Mouse (Mus musculus): Measurements from ENCODE around the gene Ube2v1. TPM values are rescaled to one million over a fixed set of nuclear protein-coding genes. Genes with fewer than 3 reads are reported as not detected.

The Ube2v1 gene
- total RNA-seq, 2 experiments from 2014 or later = 217 TPM

DNA sequence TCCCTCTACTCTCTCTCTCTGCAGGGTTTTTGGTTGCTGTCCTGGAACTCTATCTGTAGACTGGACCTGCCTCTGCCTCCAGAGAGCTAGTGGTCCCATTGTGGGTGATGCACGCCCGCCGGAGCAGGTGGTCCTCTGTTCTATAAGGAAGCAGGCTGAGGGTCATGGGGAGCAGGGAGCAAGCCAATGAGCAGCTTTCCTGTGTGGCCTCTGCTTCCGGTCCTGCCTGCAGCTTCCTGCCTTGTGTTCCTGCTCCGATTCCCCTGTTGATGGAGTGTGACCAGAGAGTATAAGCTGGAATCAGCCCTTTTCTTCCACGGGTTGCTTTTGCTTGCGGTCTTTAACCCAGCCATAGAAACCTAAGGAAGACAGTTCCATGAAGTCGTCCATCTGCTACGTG lies 63.8 kb downstream of the Ube2v1 start:
- intact Hi-C loops (cut with DNase I) = no loop called here
- DNase-seq = no peak

DNA sequence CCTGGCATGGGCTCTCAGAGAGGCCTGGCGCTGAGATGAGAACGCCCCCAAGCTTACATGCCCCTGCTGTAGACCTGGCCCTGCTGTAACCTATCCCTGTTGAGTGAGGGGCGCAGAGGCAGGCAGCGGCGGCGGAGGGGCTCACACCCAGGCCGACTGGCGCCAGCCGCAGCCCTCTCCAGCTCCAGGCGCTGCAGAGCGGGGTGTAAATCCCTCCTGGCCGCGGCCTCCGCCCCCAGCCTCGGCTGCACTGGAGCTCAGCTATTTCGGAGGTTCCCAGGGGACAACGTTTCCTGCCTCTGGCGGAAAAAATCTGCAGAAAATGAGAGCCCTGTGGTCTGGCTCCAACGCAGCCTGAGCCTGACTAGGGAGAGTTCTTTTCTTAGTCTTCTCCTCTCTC lies 66.2 kb downstream of the Ube2v1 start:
- no peak for DNase-seq
- intact Hi-C loops (cut with DNase I) = no loop called here

DNA sequence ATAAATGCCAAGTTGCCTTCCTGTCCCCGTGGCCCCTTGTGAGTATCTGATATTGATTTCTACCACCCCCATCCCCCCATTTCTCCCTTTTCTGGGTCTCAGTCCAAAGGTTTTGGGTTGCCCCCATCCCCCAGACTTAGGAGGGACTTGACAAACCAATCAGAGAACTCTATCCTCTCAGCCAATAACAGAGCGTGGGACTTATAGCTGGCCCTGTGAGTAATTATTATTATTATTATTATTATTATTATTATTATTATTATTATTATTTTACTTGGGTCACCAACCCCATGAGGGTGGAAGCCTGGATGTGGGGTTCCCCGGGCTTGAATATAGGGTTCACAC lies 66.6 kb downstream of the Ube2v1 start:
- no peak for DNase-seq
- intact Hi-C loops (cut with DNase I) = no loop called here

DNA sequence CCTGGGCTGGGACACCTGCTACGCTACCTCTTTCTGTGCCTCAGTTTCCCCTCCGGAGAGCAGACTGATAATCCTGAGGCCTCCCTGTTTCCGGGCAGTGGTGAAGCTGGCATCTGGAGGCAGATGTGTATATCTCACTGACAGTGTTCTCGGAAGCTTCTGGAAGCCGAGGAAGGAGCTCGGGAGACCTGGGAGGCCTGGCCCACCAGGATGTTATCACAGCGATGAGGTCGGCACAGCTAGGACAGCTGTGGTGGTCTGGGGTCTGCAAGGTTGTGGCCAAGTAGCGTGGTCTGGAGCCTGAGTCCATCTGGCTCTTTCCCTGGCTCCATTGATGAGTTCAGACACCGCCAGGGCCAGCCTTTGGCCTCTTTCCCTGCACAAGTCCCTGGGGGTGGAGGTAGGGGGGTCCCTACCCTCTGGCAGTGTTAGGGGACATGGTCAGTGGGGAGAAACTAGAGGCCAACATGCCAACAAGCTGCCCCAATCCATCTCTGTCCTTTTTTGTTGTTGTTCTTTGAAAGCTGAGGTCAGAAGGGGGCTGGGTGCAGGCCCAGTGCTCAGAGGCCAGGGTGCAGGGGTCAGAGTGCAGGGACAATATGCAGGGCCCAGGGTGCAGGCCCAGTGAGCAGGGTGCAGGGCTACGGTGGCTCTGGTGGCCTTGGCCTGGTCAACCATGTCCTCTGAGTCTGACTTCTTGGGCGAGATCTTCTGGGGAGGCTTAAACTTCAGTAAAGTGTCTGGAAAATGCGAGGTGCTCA lies 67.2 kb downstream of the Ube2v1 start:
- no peak for DNase-seq
- intact Hi-C loops (cut with DNase I) = no loop called here

DNA sequence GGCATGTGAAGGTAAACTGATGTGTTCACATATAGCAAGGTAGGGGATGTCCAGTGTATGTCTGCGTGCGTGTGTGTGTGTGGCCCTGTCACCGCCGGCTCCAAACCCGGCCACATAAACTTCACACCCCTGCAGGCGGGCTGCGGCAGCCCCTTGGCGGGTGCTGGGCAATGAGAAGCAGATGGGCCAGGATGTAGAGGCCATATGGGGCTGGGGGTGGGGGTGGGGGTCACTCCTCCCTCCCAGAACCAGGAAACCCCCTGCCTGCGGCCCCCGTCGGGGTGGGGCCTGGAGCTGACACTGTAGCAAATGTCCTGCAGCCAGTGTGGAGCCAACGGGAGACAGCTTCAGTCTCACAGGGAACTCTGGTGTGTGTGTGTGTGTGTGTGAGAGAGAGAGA lies 68.2 kb downstream of the Ube2v1 start:
- intact Hi-C loops (cut with DNase I) = no loop called here
- peak; percentile 54 for DNase-seq

DNA sequence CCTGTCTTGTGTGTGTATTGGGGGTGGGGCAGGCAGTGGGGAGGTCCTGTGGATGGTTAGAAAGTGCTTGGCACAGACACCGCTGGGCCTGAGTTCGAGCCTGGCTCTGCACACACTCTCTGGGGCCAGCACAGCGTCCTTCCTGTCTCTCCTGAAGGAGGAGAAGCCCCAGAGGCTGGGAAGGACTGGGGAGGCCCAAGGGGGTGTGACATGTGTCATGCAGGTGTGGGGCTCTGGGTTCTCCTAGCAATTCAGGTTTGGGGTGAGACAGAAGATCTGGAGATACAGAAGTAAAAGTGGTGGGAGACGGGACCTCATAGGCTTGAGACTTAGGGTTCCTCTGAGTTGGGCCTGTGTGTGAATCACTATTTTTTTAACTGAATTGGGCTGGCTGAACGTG lies 68.9 kb downstream of the Ube2v1 start:
- DNase-seq = no peak
- intact Hi-C loops (cut with DNase I) = no loop called here

DNA sequence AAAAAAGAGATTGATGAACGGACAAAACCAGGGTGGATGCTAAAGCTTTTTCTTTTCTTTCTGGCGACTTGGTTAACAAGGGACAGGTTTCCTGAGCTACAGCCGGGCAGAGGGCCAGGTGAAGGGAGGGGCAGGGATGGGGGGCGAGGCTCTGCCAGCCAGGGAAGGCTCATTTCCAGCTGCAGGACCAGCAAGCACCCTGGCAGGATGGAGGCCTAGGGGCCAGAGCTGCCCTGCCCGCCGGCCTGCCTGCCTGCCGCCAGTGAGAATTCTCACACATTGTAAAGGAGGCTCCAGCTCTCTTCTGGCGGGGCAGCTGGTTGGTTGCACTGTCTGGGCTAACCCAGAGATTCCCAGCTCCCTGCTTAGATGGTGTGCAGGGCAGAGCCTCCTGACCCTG lies 69.8 kb downstream of the Ube2v1 start:
- DNase-seq = peak; percentile 82
- intact Hi-C loops (cut with DNase I) = no loop called here

DNA sequence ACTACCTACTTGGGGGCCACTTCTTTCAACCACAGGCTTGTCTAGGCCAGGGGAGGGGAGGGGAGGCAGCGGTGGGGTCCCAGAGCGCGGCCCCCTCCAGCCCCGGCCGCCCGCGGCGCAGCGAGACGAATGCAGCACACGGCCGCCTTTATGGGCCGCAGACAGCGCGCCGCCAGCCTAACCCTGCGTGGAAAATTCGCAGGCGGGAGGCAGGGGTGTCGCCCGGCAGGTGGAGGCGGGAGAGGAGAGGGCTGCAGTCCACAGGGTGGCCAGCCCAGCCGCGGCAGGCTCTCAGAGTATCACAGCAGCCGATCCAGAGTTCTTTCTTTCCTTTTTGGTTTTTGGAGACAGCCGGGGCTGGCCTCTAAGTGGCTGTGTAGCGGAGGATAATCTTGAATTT lies 72.5 kb downstream of the Ube2v1 start:
- intact Hi-C loops (cut with DNase I) = no loop called here
- DNase-seq = no peak

Small RNA genes lying within 50 kb of the gene (microRNA-seq; reads per million reads assigned to microRNA genes)
- gene Gm22355 = not detected

Other genes with a start within 250 kb of the Ube2v1 start
- gene Slc9a8, start 210.4 kb downstream of the Ube2v1 start, total RNA-seq (2021) = 10 to 100 TPM; 33.9 to 42.1 TPM
- 10 to 100 TPM; 36.6 to 40.0 TPM for gene Rnf114, start 139.4 kb downstream of the Ube2v1 start, total RNA-seq (2021)
- 10 to 100 TPM; 53.5 to 58.1 TPM for gene Spata2, start 139.2 kb downstream of the Ube2v1 start, total RNA-seq (2021)
- gene Snai1, start 93.9 kb downstream of the Ube2v1 start, total RNA-seq (2021) = 1 to 10 TPM; 1.1 to 1.3 TPM
- gene Gm20431, start 29.4 kb upstream of the Ube2v1 start, total RNA-seq (2021) = 10 to 100 TPM; 30.8 to 32.7 TPM
- 1 to 10 TPM; 3.8 to 5.5 TPM for gene Cebpb, start 56.8 kb upstream of the Ube2v1 start, total RNA-seq (2021)
- gene Tmem189, start 57.7 kb upstream of the Ube2v1 start, total RNA-seq (2021) = 10 to 100 TPM; 37.6 to 39.2 TPM

Data from left cerebral cortex, postnatal 4 days (tissue).